Mouse (Mus musculus) embryonic fibroblast, embryonic 13.5 days (primary cell): Measurements from ENCODE around the gene Gjb1. TPM values are rescaled to one million over a fixed set of nuclear protein-coding genes. Genes with fewer than 3 reads are reported as not detected.
"Not testable (repeated sequence)": the region's sequence is repeated elsewhere in the genome, so short reads cannot be mapped to it uniquely, and the experiment has no call there.

Experiments used
- H3K27ac ChIP-seq: 2 replicates; pipeline ENCODE4 v1.5.1; 2012; ENCODE audit warnings: low read length, control low read depth, inconsistent platforms; ENCODE audit not compliant: insufficient read depth
- H3K4me1 ChIP-seq: 2 replicates; pipeline ENCODE4 v1.6.1; 2011; ENCODE audit warnings: low read length; ENCODE audit not compliant: control insufficient read depth, insufficient read depth
- H3K4me3 ChIP-seq: 2 replicates; pipeline ENCODE4 v1.5.1; 2011; ENCODE audit warnings: mild to moderate bottlenecking, control low read depth, low read length; ENCODE audit not compliant: insufficient read depth
- CTCF ChIP-seq: IDR thresholded peaks from 2 replicates; pipeline ENCODE4 v1.5.1; 2011; ENCODE audit warnings: mild to moderate bottlenecking, control low read depth, low read length, moderate library complexity, borderline replicate concordance; ENCODE audit not compliant: insufficient read depth
- POLR2A ChIP-seq: IDR thresholded peaks from 2 replicates; pipeline ENCODE4 v1.6.1; 2011; ENCODE audit warnings: low read depth, mild to moderate bottlenecking, control low read depth, low read length, moderate library complexity
- polyA plus RNA-seq: library from polyadenylated mRNA; stranded (reverse); fragments of >200 nt; gene quantifications from 2 replicates; pipeline ENCODE4 v1.2.4, GENCODE M21; 2011; ENCODE audit warnings: low read depth; ENCODE audit not compliant: missing spikeins, insufficient read length

Gene Gjb1
- polyA plus RNA-seq, 1 experiment: not detected

DNA sequence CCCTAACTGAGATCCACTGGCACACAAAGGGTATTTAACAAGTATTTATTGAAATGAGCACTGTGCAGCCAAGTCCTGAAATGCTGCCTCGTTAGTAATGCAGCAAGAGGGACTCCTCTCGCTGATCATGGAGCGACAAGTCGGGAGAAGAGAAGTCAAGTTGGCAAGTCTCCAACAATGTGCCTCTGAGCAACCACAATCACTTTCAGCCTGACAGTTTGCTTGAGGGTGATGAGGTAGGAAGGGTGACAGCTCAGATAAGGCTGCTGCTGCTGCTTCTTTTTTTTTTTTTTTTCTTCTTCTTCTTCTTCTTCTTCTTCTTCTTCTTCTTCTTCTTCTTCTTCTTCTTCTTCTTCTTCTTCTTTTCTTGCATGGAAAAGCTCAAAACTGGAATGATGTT, 25.0 kb upstream of the Gjb1 start:
- H3K27ac ChIP-seq: no peak overlapping the region
- no peak for TF ChIP-seq CTCF
- no peak for TF ChIP-seq POLR2A
- no peaks in the 10 kb centered on the region for H3K4me1 ChIP-seq
- H3K4me3 ChIP-seq: no peak overlapping the region

DNA sequence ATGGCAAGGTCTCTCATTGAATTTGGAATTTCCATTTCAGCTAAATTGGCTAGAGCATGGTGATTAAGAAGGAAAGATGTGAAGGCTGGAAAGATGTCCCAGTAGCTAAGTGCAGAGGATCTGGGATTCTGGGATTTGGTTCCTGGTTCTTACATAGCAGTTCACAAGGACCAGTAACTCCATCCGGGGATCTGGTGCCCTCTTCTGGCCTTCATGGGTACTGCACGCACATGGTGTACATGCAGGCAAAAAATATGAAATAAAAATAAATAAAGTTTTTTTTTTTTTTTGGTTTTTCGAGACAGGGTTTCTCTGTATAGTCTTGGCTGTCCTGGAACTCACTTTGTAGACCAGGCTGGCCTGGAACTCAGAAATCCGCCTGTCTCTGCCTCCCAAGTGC, 17.3 kb upstream of the Gjb1 start:
- H3K4me1 ChIP-seq: not testable (repeated sequence)

DNA sequence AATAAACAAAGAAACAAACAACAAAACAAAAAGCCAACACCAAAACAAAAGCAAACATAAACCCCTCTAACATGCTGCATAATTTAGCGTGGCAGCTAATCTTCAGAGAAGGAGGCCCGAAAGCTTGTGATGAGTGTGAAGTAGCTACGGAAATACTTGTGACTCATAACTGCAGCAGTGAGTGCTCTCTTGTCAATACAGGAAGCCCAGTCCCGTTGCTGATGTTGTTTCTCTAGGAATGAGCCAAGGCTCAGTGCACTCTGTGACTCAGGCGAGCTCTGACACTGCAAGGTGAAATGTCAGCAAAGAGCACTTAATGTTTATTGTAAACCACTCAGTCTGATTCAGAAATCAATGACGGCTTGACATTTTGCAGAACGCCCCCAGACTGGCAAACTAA, 7.2 kb upstream of the Gjb1 start:
- H3K4me1 ChIP-seq: peaks cover 4% of the 10 kb centered on the region; the same call in 1 of the 2 replicates
- H3K27ac ChIP-seq: no peak overlapping the region
- no peak for TF ChIP-seq CTCF
- no peak for TF ChIP-seq POLR2A
- H3K4me3 ChIP-seq: no peak overlapping the region

More for the DNA sequence above, 17.3 kb upstream of the Gjb1 start:
- H3K27ac ChIP-seq, H3K4me3 ChIP-seq: not testable (repeated sequence)

DNA sequence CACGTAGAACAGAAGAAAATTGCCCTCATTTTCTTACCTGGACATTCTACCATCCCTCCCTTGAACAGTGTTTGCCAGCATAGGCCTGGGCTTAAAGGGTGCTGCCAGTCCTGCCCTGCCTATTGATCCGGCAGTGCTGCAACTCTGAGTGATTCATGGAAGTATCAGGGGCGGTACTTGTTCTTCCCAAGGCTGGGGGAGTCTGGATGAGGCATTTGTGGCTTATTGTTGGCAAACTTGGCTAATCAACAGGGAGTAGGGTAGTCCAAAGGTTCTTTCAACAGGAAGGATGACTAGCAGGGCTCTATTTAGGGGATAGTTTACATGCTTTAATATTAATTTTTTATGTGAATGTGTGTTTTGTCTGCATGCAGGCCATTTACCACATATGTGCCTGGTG, 5.6 kb upstream of the Gjb1 start:
- H3K4me3 ChIP-seq: no peak overlapping the region
- H3K27ac ChIP-seq: no peak overlapping the region
- peaks cover 4% of the 10 kb centered on the region; the same call in 1 of the 2 replicates for H3K4me1 ChIP-seq
- TF ChIP-seq POLR2A (no peak), CTCF (no peak)

DNA sequence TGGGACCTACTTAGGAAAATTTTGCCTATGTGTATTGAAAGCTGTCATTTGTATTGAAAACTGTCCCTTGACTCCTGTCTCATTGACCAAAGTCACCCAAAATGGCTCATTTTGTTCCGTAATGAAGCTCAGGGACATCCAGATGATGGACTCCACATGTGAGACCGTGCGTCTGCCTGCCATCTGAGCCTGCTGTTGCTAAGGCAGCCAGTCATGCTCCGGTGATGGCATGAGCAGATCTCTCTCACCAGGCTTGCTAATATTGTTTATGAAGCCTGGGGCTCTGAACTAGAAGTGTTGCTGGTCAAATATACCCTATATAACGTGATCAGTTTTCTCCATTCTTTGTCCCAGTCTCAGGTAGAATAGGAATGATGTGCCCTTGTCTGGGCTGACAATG, 3.2 kb upstream of the Gjb1 start:
- Histone ChIP-seq H3K4me3 (no peak overlapping the region), H3K4me1 (peaks cover 4% of the 10 kb centered on the region; the same call in 1 of the 2 replicates), H3K27ac (no peak overlapping the region)
- no peak for TF ChIP-seq POLR2A
- TF ChIP-seq CTCF: no peak

DNA sequence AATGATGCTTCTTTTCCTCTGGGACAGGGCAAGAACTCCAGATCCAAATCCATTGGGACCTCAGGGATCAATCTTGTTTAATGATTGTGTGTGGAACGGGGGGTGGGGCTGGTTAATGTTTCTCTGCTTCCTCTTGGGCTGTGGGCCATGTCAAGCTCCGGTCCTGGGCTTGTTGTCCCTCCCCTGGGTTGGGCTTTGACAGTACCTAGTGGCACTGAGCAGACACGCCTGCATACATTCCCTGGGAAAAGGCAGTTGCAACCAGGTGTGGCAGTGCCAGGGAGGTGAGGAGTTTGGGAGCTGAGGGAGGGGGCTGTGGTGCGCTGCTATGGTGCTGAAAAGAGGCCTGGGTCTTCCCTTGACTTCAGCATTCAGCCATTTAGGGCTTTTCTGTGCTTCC, 898 bp downstream of the Gjb1 start:
- Histone ChIP-seq H3K27ac (no peak overlapping the region), H3K4me1 (no peaks in the 10 kb centered on the region), H3K4me3 (no peak overlapping the region)
- TF ChIP-seq POLR2A (no peak), CTCF (no peak)

DNA sequence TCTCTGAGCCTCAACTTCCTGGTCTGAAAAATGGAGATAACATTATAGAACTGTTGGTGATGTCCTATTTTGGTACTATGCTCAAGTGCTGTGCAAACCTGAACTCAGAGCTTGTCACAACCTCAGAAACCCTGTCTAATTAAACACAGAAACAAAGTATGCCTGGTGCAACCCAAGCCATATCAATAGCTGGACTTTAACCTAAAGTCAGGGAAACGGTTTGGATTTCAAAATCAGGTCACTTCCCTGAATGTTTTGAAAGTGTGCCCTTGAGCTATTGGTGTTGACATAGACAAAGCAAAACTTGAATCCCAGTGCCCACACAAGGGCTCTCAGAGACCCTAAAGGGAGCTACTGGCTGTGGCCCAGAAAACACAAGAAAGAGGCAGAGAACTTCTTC, 3.6 kb downstream of the Gjb1 start:
- Histone ChIP-seq H3K27ac (no peak overlapping the region), H3K4me1 (no peaks in the 10 kb centered on the region), H3K4me3 (no peak overlapping the region)
- TF ChIP-seq CTCF (no peak), POLR2A (no peak)

DNA sequence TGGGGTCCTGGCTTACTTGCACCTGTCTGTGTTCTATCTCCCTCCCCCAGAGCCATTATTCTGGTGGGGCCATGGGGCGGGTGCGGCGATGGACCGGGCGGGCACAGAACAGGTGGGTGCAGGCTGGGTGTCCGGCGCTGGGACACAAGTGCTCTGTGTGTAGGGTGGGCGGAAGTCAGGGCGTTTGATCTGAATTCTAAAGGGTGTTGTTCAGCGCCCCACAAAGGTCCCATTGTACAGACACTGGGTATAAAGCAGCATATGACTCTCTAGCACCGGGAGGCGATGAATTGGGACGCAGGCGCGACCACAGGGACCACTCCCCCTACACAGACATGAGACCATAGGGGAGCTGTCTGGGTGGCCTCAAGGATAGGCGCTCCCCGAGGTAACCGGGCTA, 7.3 kb downstream of the Gjb1 start:
- TF ChIP-seq CTCF (no peak), POLR2A (no peak)
- Histone ChIP-seq H3K4me1 (no peaks in the 10 kb centered on the region), H3K4me3 (no peak overlapping the region), H3K27ac (no peak overlapping the region)

DNA sequence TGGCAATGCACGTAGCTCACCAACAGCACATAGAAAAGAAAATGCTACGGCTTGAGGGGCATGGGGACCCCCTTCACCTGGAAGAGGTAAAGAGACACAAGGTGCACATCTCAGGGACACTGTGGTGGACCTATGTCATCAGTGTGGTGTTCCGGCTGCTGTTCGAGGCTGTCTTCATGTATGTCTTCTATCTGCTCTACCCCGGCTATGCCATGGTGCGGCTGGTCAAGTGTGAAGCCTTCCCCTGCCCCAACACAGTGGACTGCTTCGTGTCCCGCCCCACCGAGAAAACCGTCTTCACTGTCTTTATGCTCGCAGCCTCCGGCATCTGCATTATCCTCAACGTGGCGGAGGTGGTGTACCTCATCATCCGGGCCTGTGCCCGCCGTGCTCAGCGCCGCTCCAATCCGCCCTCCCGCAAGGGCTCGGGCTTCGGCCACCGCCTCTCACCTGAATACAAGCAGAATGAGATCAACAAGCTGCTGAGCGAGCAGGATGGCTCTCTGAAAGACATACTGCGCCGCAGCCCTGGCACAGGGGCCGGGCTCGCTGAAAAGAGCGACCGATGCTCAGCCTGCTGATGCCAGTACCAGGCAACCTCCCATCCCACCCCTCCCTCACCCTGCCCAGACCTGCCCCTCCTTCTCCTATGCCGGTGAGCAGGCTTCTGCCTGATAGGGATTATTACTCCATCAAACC, 8.4 kb downstream of the Gjb1 start:
- TF ChIP-seq POLR2A (no peak), CTCF (no peak)
- Histone ChIP-seq H3K27ac (no peak overlapping the region), H3K4me1 (no peaks in the 10 kb centered on the region), H3K4me3 (no peak overlapping the region)

DNA sequence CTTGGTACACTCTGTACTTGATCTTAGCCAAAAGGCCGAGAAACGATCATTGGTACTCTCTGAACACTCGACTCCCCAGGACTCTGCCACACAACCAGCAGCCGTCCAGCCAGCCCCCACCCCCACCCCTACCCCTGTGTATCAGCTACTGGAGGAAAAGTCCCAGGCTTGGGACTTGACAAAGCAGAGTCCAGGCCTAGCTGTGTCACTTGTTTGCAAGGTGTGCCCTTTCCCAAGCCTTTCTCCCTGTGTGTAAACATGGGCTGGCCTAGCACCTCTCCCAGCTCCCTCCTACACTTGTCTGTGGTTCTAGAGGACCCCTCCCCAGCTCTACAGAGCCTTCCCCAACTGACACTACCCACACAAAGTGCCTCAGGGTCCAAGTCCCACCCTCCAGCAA, 10.0 kb downstream of the Gjb1 start:
- no peak overlapping the region for H3K4me3 ChIP-seq
- H3K27ac ChIP-seq: no peak overlapping the region
- TF ChIP-seq POLR2A (no peak), CTCF (no peak)
- no peaks in the 10 kb centered on the region for H3K4me1 ChIP-seq

DNA sequence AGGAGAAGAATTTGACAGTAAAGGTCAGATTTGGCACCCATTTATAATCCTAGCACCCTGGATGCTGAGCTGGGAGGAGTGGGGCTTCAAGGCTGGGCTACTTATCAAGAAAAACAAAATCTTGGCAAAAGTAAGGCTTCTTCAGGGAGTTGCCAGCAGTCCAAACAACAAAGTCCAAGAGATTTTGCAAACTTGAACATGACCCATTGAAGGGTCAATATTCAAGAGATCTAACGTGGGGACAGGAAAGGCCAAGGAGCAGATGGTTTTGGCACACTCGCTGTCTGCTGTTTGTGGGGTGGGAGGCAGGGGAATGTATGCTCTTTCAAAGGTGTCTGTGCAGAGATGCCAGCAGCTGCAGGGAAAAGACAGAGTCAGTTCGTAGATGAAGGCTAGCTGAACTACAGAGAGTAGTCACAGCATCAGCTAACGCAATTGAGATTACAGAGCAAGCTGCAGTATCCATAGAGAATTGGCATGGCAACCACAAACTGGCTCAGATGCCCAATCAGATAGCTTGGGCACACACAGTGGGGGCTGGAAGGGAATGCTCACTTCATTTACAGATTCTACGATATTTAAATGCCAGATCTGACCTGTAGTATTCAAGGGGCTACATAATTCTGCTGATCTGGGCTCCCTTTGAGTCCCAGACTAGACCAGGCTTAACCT, 12.8 kb downstream of the Gjb1 start:
- Histone ChIP-seq H3K4me1 (no peaks in the 10 kb centered on the region), H3K4me3 (no peak overlapping the region), H3K27ac (no peak overlapping the region)
- no peak for TF ChIP-seq CTCF
- TF ChIP-seq POLR2A: no peak
